Mouse (Mus musculus): ENCODE measurements around the gene Samhd1.

- TF ChIP-seq CTCF (IDR thresholded peaks at IDR 0.05; ENCODE audit: low read depth, low read length), result no peak
- no peak for TF ChIP-seq POLR2A (IDR thresholded peaks at IDR 0.05; ENCODE audit: insufficient read depth, low read length)
- TF ChIP-seq EP300 (IDR thresholded peaks at IDR 0.05; ENCODE audit: insufficient read depth, low read depth, low read length), result no peak
These were observed 85.2 kb downstream of the Samhd1 start for GRCm38 (mm10) chr2:157049831-157050243.
